Mouse (Mus musculus): ENCODE measurements around the gene Zfyve1.

Gene Zfyve1

GRCm38 (mm10) chr12:83580283-83580682, 16.7 kb downstream of the Zfyve1 start:
- no peak for DNase-seq (ENCODE audit: low spot score in 2 of 2)

- peak; percentile 11 to 13 for DNase-seq (ENCODE audit: low spot score in 2 of 2)
Observed at GRCm38 (mm10) chr12:83578896-83579569, 18.0 kb downstream of the Zfyve1 start.

DNA sequence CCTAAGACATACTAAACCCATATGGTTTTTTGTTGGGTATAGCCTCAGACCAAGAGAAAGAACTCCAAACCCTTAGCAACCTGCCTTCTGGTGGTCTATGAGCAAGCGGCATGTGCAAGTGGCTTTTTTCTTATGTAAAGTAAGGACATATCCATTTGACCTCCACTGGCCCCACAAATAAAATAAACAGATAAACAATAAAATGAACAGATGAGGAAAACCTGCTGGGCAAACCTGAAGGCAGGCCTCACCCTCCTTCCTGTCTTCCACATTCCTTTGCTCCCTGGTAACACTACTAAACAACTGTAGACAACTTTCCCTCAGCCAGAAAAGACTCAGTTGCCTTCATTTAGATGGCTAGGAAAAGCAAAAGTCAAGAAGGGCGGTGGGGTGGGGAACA, 18.7 kb downstream of the Zfyve1 start:
- no peak for DNase-seq (ENCODE audit: low spot score in 2 of 2)

GRCm38 (mm10) chr12:83577445-83577844, 19.6 kb downstream of the Zfyve1 start:
- DNase-seq (ENCODE audit: low spot score in 2 of 2) = no peak

GRCm38 (mm10) chr12:83572717-83573116, 24.3 kb downstream of the Zfyve1 start:
- no peak for DNase-seq (ENCODE audit: low spot score in 2 of 2)

- DNase-seq (ENCODE audit: low spot score in 2 of 2) = no peak
Observed at GRCm38 (mm10) chr12:83569866-83570265, 27.2 kb downstream of the Zfyve1 start.

DNA sequence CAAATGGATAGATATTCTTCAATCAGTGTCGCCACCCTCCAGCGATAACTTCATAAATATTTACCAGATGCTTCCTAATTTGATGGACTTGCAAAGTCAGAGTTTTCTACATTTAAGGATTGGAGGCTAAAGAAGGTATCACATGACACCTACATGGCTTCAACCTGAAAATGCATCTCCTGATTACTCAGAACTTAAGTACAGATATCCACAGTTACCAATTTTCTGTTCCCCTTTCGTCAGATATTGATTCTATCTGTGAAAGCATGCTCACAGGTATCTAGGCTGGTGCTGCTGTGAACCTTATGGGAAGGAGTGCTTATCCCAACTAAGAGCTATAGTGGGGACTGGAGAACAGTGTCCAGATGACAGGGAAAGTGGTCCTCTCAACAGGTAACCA, 34.4 kb downstream of the Zfyve1 start:
- no peak for DNase-seq (ENCODE audit: low spot score in 2 of 2)

DNA sequence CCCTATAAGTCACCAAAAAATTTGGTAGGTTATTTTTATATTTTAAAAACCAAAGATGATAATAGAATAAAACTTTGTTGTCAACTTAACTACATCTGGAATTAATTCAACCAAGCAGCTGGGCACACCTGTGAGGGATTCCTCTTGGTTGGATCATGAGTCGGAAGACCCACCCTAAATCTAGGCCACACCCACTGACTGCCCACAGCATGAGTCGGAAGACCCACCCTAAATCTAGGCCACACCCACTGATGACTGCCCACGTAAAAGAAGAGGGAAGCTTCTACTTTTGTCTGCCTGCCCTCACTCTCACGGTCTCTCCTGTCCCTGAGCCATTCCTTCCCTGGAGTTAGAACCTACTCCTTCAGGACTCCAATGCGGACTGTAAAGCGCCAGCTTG, 36.8 kb downstream of the Zfyve1 start:
- DNase-seq (ENCODE audit: low spot score in 2 of 2) = no peak

DNA sequence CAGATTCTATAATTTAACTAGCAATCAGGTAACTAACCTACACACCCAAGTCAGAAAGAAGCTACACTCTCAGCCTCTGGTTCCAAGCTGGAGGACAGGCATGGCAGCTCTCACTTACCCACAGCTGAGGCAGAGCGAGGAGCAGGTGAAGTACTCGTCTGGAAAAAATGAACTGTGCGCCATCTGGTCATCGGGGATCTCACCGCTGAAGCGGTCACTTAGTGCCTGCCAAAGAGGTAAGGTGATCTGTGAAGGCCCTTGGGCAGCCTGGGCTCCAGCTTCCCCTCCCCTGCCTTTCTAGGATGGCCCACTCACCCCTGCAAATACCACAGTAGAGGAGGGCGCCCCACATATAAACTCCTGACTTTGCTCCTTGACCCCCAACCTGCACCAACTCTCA, 38.5 kb downstream of the Zfyve1 start:
- no peak for DNase-seq (ENCODE audit: low spot score in 2 of 2)

DNA sequence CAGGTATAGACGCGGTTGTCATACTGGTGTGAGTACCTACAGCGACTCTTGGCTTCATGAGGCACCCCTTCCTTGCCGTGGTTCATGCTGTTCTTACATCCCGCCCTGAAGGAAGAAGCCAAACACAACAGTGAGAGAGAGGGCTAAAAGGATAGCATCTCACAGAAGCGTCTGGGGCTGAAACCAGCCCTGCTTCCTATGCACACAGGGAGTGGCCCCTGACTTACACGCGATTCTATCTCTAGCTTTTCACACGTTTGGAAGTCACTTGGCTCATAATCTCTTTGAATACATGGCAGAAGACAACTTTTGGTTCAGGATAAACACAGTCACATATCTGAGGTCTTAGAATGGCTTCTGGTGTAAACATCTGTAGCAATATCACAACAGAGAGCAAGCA, 41.4 kb downstream of the Zfyve1 start:
- no peak for DNase-seq (ENCODE audit: low spot score in 2 of 2)

DNA sequence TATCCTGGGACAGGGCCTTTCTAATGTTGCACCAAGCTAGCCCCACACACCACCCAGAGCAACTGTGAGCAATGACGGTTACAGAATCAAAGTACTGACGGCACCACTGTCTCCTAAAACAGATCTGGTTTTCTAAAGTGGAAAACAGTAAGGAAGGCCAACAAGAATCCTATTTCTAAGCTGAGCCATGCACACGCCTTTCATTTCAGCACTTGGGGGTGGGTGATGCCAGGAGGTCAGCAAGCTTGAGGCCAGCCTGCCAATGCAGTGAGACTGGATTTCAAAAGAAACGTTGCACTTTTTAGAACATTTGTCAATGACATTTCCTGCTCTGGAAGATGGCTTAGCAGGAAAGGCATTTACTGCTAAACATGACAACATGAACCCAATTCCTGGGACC, 43.2 kb downstream of the Zfyve1 start:
- DNase-seq (ENCODE audit: low spot score in 2 of 2) = no peak

GRCm38 (mm10) chr12:83551305-83551704, 45.7 kb downstream of the Zfyve1 start:
- DNase-seq (ENCODE audit: low spot score in 2 of 2) = no peak

- no peak for DNase-seq (ENCODE audit: low spot score in 2 of 2)
Observed at GRCm38 (mm10) chr12:83544791-83545190, 52.2 kb downstream of the Zfyve1 start.

- DNase-seq (ENCODE audit: low spot score in 2 of 2) = no peak
Observed at GRCm38 (mm10) chr12:83543997-83544396, 53.0 kb downstream of the Zfyve1 start.

DNA sequence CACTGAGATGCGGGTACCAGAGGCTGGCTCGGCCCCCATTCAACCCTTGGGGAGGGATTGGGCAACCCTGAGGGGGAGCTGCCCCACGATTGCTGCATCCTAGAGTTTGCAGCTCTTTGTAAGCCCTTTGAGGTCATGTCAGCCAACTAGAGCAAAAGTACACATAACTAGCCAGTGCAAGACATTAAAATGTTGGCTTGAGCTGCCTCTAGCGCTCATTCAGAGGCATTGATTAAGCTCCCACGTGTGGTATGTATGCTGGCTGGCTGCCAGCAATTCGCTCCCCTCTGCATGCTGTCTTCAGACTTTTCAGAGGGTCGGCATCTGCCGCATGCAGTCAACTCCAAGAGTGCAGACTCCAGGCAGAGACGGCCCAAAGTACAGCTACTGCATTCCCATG, 61.0 kb downstream of the Zfyve1 start:
- no peak for DNase-seq (ENCODE audit: low spot score in 2 of 2)

GRCm38 (mm10) chr12:83535428-83535827, 61.6 kb downstream of the Zfyve1 start:
- no peak for DNase-seq (ENCODE audit: low spot score in 2 of 2)

- DNase-seq (ENCODE audit: low spot score in 2 of 2) = no peak
Observed at GRCm38 (mm10) chr12:83534190-83534589, 62.8 kb downstream of the Zfyve1 start.

DNA sequence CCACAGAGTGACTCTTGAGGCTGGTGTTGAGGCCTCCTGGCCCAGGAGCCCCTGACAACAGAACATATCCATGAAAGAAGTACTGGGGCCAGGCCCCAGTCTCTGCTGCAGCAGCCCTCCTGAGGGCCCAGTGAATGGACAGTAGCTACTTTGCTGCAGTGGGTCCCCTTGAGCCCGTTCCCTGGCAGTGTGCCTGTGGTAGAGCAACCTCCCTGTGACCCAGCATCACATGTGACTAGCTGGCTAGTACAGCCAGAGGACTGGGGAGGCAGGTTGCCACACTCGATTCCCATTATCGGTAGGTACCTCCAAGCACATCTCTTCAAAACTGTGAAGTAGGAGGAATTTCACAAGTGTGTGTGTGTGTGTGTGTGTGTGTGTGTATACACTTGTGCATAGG, 64.1 kb downstream of the Zfyve1 start:
- no peak for DNase-seq (ENCODE audit: low spot score in 2 of 2)

- no peak for DNase-seq (ENCODE audit: low spot score in 2 of 2)
Observed at GRCm38 (mm10) chr12:83531992-83532391, 65.0 kb downstream of the Zfyve1 start.

- no peak for DNase-seq (ENCODE audit: low spot score in 2 of 2)
Observed at GRCm38 (mm10) chr12:83528665-83529064, 68.4 kb downstream of the Zfyve1 start.

GRCm38 (mm10) chr12:83527816-83528215, 69.2 kb downstream of the Zfyve1 start:
- DNase-seq (ENCODE audit: low spot score in 2 of 2) = no peak

DNA sequence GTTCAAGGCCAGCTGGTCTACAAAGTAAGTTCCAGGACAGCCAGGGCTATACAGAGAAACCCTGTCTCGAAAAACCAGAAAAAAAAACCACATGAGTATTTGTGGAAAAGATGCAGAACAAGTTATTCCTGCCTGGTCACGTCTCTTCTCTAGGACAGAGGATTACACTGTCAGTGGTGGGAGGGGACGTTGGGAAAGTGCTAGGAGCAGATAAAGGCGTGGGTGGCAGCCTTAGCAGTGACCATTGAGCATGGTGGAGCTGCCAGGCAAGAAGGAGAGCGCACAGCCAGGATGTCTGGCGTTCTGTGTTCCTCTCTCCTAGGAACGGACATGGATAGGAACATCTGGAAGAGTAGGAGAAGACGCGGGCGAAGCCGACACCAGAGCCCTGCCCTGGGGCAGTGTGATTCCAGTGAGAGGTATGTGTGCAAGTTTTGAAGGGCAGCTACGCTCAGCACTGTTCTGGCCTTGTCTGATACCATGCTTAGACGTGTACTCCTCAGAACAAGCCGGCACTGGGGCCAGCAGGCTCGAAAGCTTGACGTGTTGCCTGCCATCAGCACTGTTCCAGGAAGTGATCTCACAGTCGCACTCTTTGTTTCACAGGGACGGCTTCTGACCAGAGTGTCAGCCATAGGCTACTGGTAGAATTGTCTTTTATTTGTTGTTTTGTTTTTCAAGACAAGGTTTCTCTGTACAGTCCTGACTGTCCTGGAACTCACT, 71.0 kb downstream of the Zfyve1 start:
- no peak for DNase-seq (ENCODE audit: low spot score in 2 of 2)

GRCm38 (mm10) chr12:83524329-83524728, 72.7 kb downstream of the Zfyve1 start:
- DNase-seq (ENCODE audit: low spot score in 2 of 2) = no peak

DNA sequence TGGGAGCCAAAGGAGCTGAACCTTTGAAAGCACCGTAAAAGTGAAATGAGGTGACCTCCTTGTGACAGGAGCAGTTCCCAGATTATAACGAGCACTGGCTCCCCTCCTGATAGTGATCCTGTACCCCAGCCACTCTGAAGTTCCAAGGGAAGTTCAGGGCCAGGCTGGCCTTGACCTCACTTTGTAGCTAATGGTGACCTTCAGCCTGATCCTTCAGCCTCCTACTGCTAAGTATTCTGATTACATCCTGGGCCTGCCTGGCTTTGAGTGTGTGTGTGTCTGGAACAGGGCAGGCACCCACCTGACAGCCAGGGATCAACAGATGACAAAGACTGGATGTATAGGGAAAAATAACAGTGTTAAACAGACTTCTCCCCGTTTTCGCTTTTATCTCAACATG, 73.1 kb downstream of the Zfyve1 start:
- no peak for DNase-seq (ENCODE audit: low spot score in 2 of 2)
